Mouse (Mus musculus) midbrain, embryonic 15.5 days (tissue): Measurements from ENCODE around the gene Cadps2. TPM values are rescaled to one million over a fixed set of nuclear protein-coding genes. Genes with fewer than 3 reads are reported as not detected.

ENCODE experiments used
- ATAC-seq: fragments of 200-750 bp; cut with Nextera tagmentation; replicated peaks from 2 replicates; pipeline ENCODE4 v1.8.0; 2017; ENCODE audit warnings: moderate TSS enrichment
- H3K27ac ChIP-seq: fragments of 300-500 bp; sonication (generic); 2 replicates; pipeline ENCODE4 v1.5.1; 2015; ENCODE audit warnings: mild to moderate bottlenecking, inconsistent platforms
- H3K27me3 ChIP-seq: fragments of 300-500 bp; sonication (generic); replicated peaks from 2 replicates; pipeline ENCODE4 v1.6.1; 2015; ENCODE audit warnings: inconsistent platforms
- H3K36me3 ChIP-seq: fragments of 300-500 bp; sonication (generic); replicated peaks from 2 replicates; pipeline ENCODE4 v1.6.1; 2015; ENCODE audit warnings: inconsistent platforms
- H3K4me1 ChIP-seq: fragments of 300-500 bp; sonication (generic); 2 replicates; pipeline ENCODE4 v1.6.1; 2015; ENCODE audit warnings: inconsistent platforms
- H3K4me2 ChIP-seq: fragments of 300-500 bp; sonication (generic); 2 replicates; pipeline ENCODE4 v1.6.1; 2015; ENCODE audit warnings: inconsistent platforms, mild to moderate bottlenecking, moderate library complexity
- H3K4me3 ChIP-seq: fragments of 300-500 bp; sonication (generic); 2 replicates; pipeline ENCODE4 v1.5.1; 2015; ENCODE audit warnings: mild to moderate bottlenecking, inconsistent platforms
- H3K9ac ChIP-seq: fragments of 300-500 bp; sonication (generic); 2 replicates; pipeline ENCODE4 v1.6.1; 2015; ENCODE audit warnings: mild to moderate bottlenecking, inconsistent platforms
- H3K9me3 ChIP-seq: fragments of 300-500 bp; sonication (generic); 2 replicates; pipeline ENCODE4 v1.6.1; 2016; ENCODE audit warnings: inconsistent platforms
- WGBS: fragments of 180-500 bp; shearing (Covaris S2); methylation state at CpG from one replicate; pipeline ENCODE4 v1.1.7; 2015; ENCODE audit warnings: mixed read lengths; 5-methylcytosine and 5-hydroxymethylcytosine counted together
- polyA plus RNA-seq: library from polyadenylated mRNA; unstranded; fragments of >200 nt; fragmentation: Nextera tagmentation; extraction: Ambion mirVana; gene quantifications from 2 replicates; pipeline ENCODE4 v1.2.1, GENCODE M21; 2015

Cadps2 gene
- polyA plus RNA-seq, 1 experiment from 2014 or later, result 7.9 TPM

DNA sequence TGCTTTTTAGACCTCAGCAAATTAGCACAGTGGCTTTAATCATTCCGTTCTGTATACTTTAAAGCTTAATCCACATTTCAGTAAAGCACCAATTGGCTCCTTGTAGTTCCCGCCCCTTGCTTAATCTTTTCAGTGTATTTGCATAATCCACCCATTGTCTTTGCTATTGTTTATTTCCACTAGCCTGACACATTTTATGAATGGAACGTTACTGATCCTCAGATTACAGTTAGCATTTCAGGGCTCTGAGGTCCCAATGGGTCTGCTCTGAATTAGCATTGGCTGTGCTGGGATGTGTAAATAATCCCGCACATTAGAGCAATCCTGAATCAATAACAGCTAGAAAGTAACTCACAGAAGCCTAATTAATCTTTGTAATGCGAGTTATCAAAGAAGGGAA, 452.5 kb downstream of the Cadps2 start:
- no peak overlapping the region for H3K4me3 ChIP-seq
- WGBS, result 15% methylated on average over 5 of the region's 5 CpGs
- H3K9me3 ChIP-seq, result no peaks in the 10 kb centered on the region
- no peak for ATAC-seq
- H3K4me1 ChIP-seq, result peaks cover 14% of the 10 kb centered on the region
- H3K27me3 ChIP-seq, result peaks cover 30% of the 10 kb centered on the region
- no peak overlapping the region for H3K27ac ChIP-seq
- H3K9ac ChIP-seq, result no peak overlapping the region
- no peaks in the 10 kb centered on the region for H3K36me3 ChIP-seq
- no peak overlapping the region for H3K4me2 ChIP-seq

DNA sequence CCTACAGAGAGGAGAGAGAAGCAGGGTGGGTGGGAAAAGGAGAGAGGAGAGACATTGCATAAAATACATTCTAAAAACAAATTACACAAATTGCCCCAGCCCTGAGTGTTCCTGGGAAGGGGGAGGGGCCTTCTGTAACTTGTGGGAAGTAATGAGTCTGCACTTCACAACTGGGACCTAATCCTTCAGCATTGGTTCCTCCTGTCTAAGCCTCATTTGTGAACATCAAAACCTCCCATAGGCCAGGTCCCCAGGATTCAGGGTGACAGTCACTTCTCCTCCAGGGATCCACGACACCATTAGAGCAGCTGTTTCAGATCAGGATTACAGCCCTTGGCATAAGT, 456.2 kb downstream of the Cadps2 start:
- 16% methylated on average over 1 of the region's 1 CpGs for WGBS
- Histone ChIP-seq H3K9me3 (no peaks in the 10 kb centered on the region), H3K9ac (no peak overlapping the region), H3K4me3 (no peak overlapping the region), H3K4me1 (peaks cover 14% of the 10 kb centered on the region), H3K36me3 (no peaks in the 10 kb centered on the region), H3K4me2 (peak overlapping the region; percentile 38), H3K27ac (no peak overlapping the region), H3K27me3 (peaks cover 18% of the 10 kb centered on the region)
- ATAC-seq, result peak; percentile 62

DNA sequence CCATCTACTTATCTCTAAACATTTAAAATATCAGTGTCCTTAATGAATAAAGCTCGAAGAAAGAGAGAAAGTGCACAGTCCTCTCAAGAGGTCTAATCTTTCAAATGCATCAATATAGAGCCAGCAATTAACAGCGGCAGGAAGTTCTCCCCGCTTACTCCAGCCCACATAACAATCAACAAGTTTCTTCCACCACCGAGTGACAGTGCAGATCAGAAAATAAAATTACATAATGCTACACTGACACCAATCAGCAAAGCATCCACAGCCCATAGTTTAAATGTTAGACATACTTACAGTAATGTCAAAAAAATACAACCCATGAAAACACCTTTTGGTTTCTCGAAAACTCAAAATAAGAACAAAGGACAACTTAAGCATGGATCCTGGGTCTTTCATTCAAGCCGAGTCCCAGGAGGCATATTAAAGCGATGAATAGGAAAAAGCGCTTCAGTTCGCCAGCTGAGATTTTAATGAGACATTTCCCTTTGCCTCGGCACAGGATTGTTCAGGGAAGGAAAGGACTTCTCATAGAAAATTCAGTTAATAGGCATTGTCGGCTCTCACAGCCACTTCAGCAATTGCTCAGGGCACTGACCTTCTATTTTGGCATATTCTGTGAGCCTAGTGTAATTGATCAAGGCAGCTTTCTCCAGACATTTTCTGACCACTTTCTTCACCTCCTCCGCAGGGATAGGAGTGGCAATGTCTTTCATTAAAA, 456.8 kb downstream of the Cadps2 start:
- peaks cover 14% of the 10 kb centered on the region for H3K4me1 ChIP-seq
- H3K27me3 ChIP-seq, result peaks cover 16% of the 10 kb centered on the region
- H3K4me2 ChIP-seq, result peak overlapping the region; percentile 38
- 6% methylated on average over 12 of the region's 12 CpGs for WGBS
- ATAC-seq, result peak; percentile 80
- no peaks in the 10 kb centered on the region for H3K9me3 ChIP-seq
- H3K9ac ChIP-seq, result no peak overlapping the region
- no peak overlapping the region for H3K4me3 ChIP-seq
- no peaks in the 10 kb centered on the region for H3K36me3 ChIP-seq
- no peak overlapping the region for H3K27ac ChIP-seq

DNA sequence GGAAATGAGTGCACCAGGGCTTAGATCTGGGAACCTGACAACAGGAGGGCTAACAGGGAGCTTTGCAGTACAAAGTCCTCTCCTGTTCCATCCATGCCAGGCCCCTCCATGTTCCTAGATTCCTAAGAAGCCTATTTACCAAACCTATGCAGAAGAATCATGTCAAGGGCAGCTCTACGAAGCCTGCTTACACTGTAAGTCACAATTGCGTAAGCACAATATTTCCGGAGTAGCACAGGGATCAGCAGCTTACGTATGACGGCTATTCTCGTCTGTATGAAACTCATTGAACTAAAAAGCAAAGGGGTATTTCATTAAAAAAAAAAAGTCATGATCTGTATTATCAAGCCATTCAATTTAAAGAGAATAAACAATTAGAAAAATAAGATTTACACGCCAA, 462.9 kb downstream of the Cadps2 start:
- no peaks in the 10 kb centered on the region for H3K4me1 ChIP-seq
- no peaks in the 10 kb centered on the region for H3K36me3 ChIP-seq
- WGBS, result 96% methylated on average over 7 of the region's 7 CpGs
- H3K27ac ChIP-seq, result no peak overlapping the region
- no peak overlapping the region for H3K9ac ChIP-seq
- no peak overlapping the region for H3K4me2 ChIP-seq
- no peaks in the 10 kb centered on the region; the same call in 1 of the 2 replicates for H3K27me3 ChIP-seq
- no peak overlapping the region for H3K4me3 ChIP-seq
- ATAC-seq, result no peak
- H3K9me3 ChIP-seq, result no peaks in the 10 kb centered on the region

DNA sequence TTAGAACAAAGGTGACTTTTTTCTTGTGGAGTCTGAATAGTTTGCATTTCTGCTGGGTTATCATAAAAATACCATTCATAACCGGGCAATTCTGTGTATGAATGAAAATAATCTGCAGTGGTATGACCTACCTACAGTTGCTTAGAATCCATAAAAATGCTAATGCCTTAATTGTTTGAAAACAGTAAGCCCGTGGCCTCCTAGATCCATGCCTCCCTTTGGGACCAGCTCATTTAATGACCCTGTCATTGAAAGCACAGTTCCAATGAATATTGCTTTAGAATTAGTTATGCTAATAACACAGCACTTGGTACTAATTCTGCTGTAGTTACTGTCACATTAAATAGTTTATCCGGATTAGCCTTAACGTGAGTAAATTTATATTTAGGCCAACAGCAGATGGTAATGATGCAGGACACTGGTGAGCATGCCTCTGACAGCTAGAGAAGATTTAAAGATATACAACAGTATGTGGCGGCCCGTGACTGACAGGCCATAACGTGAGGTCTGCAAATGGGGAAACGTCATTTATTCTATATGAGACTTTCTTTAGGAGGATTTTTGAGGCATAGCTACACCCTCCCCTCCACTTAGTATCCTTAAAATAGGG, 477.3 kb downstream of the Cadps2 start:
- no peak overlapping the region for H3K4me2 ChIP-seq
- WGBS, result 45% methylated on average over 8 of the region's 8 CpGs
- no peaks in the 10 kb centered on the region for H3K9me3 ChIP-seq
- ATAC-seq, result no peak
- H3K4me3 ChIP-seq, result no peak overlapping the region
- no peaks in the 10 kb centered on the region for H3K27me3 ChIP-seq
- H3K27ac ChIP-seq, result no peak overlapping the region
- no peak overlapping the region for H3K9ac ChIP-seq
- no peaks in the 10 kb centered on the region; the same call in 1 of the 2 replicates for H3K4me1 ChIP-seq
- no peaks in the 10 kb centered on the region for H3K36me3 ChIP-seq

DNA sequence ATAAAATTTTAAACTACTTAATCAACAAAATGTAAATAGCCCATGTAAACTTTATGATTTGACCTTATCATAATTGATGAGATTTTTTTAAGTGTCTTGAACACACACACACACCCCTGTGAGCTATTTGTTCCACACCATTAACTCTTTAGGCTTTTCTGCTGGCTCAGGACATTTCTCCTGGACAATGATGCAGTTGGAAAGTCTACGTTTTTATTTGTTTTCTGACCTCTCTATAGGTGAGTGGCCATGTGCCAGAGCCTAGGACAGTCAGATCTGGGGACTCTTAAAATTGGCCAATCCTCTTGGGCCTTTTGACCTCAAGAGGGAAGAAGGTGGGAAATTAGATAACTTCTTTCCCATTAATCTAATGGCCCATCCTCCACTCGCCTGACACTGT, 478.6 kb downstream of the Cadps2 start:
- 64% methylated on average over 2 of the region's 2 CpGs for WGBS

DNA sequence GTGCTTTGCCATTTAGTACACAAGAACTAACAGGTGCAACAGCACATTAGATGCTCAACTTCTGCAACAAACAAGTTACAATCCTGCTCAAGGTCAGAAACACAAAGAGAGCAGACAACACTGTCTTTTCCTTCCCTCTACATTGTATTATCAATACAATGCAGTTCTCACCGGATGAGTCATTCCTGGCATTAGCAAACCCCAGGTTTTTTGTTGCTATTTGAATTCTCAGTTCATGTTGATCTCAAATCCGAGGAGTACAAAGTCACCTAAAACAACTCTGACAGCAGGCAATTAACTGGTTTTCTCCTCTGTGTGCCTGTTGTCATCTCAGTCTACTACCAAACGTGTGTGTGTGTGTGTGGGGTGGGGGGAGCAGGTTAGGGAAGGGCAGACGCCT, 483.1 kb downstream of the Cadps2 start:
- ATAC-seq, result no peak
- no peak overlapping the region for H3K4me3 ChIP-seq
- no peaks in the 10 kb centered on the region for H3K9me3 ChIP-seq
- peaks cover 3% of the 10 kb centered on the region; the same call in 1 of the 2 replicates for H3K4me1 ChIP-seq
- no peak overlapping the region for H3K27ac ChIP-seq
- H3K9ac ChIP-seq, result no peak overlapping the region
- 32% methylated on average over 4 of the region's 4 CpGs for WGBS
- H3K36me3 ChIP-seq, result no peaks in the 10 kb centered on the region
- H3K4me2 ChIP-seq, result no peak overlapping the region
- H3K27me3 ChIP-seq, result no peaks in the 10 kb centered on the region

More for the DNA sequence above, 478.6 kb downstream of the Cadps2 start:
- Histone ChIP-seq H3K9me3 (no peaks in the 10 kb centered on the region), H3K4me1 (no peaks in the 10 kb centered on the region; the same call in 1 of the 2 replicates), H3K9ac (no peak overlapping the region), H3K36me3 (no peaks in the 10 kb centered on the region), H3K27ac (no peak overlapping the region), H3K4me2 (no peak overlapping the region), H3K4me3 (no peak overlapping the region), H3K27me3 (no peaks in the 10 kb centered on the region)
- no peak for ATAC-seq

DNA sequence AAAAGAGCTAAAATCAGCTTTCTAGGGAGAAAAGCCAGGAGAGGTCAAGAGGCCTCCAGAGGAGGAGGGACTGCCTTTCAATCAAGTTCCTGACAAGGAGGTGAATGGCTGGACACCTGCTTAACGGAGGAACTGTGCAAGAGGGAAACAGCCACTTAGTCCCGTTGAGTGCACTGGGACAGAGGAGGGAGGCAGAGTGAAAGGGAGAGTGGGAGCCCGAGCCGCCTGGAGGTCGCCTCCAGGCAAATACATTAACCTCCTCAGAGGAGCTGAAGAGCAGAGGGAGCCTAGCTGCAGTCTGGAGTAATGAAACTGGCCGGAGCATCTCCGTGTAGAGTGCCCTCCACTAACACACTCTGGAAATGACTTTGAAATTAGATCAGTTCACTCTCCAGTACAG, 485.7 kb downstream of the Cadps2 start:
- WGBS, result 6% methylated on average over 7 of the region's 7 CpGs

DNA sequence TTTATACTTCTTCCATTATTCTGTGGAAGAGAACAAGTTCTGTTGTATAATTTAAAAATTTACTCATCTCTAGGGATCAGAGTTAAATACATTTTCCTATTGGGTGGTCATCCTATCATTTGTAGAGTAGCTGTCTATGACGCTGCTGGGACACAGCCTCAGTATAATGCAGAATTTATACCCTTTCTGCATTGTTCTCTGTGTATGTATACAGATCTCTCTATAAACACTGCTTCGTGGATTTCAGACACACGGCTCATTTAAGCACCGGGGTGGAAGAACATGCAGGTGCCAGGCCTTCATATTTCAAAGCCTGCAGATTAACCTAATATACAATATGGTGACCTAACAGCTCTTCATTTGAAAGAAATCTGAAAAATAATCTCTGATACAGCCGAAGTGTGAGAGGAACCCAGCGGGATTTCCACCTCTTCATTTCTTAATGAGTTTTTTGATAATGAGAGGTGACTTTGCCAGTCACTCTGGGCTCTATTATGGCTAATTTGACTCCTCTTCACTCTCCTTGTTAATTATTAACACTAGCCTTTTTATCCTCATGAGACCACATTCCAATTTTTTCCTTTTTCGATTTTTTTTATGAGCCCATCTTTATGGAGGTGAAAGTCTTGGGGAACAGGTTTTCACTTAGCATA, 501.7 kb downstream of the Cadps2 start:
- peak; percentile 48 for ATAC-seq
- no peaks in the 10 kb centered on the region for H3K27me3 ChIP-seq

More for the DNA sequence above, 485.7 kb downstream of the Cadps2 start:
- no peaks in the 10 kb centered on the region for H3K9me3 ChIP-seq
- H3K4me1 ChIP-seq, result peaks cover 3% of the 10 kb centered on the region; the same call in 1 of the 2 replicates
- ATAC-seq, result peak; percentile 87
- H3K27ac ChIP-seq, result no peak overlapping the region
- no peak overlapping the region for H3K9ac ChIP-seq
- no peak overlapping the region for H3K4me2 ChIP-seq
- H3K27me3 ChIP-seq, result no peaks in the 10 kb centered on the region
- no peaks in the 10 kb centered on the region for H3K36me3 ChIP-seq
- no peak overlapping the region for H3K4me3 ChIP-seq

DNA sequence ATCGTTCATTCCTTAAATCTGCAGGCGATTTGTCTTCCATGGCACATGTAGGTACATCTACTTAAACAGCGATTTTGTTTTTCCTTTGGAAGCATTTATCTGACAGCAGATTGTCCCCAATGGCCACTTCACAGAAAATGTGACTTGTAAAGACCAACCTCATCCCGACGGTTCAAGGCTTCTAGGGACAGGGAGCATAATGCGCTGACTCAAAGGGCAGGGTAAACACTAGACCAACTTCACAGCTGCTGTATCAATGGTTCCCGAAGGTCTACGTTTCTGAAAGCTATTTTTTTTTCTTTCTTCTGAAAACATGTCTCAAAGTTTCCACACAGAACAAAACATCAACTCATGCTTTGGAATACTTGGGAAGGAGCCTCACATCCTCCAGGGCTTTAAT, 524.3 kb downstream of the Cadps2 start:
- Histone ChIP-seq H3K9ac (no peak overlapping the region), H3K4me3 (no peak overlapping the region), H3K27ac (no peak overlapping the region), H3K9me3 (no peaks in the 10 kb centered on the region), H3K27me3 (0 out of 2 replicates have a peak, but pooled peaks cover 2% of the 10 kb centered on the region), H3K4me1 (no peaks in the 10 kb centered on the region), H3K36me3 (no peaks in the 10 kb centered on the region), H3K4me2 (no peak overlapping the region)
- ATAC-seq, result no peak
- 60% methylated on average over 8 of the region's 8 CpGs for WGBS

More for the DNA sequence above, 501.7 kb downstream of the Cadps2 start:
- H3K9ac ChIP-seq, result no peak overlapping the region
- no peaks in the 10 kb centered on the region for H3K9me3 ChIP-seq
- no peak overlapping the region for H3K4me3 ChIP-seq
- H3K27ac ChIP-seq, result no peak overlapping the region
- 51% methylated on average over 7 of the region's 7 CpGs for WGBS
- no peaks in the 10 kb centered on the region for H3K36me3 ChIP-seq
- 0 out of 2 replicates have a peak, but pooled peaks cover 3% of the 10 kb centered on the region for H3K4me1 ChIP-seq
- no peak overlapping the region for H3K4me2 ChIP-seq

DNA sequence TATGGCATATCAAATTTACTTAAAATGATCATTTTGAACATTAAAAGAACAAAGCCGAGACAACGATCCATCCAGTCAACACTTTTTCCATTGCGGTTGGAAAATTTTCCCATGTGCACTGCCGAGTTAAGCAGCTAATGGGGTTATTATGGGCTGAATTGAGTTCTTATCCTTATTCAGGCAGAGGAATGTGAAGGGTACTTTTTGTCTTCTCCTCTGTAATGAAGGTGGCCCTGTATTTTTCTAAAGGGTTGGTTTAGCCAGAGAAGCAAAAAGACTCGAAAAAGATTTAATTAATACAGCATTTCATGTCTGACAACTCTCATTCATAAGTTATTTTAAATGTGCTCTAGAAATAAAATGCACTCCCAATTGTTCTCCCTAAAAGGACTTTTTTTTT, 524.9 kb downstream of the Cadps2 start:
- Histone ChIP-seq H3K9me3 (no peaks in the 10 kb centered on the region), H3K4me3 (no peak overlapping the region), H3K4me1 (no peaks in the 10 kb centered on the region), H3K27ac (no peak overlapping the region), H3K4me2 (no peak overlapping the region), H3K9ac (no peak overlapping the region), H3K36me3 (no peaks in the 10 kb centered on the region), H3K27me3 (0 out of 2 replicates have a peak, but pooled peaks cover 3% of the 10 kb centered on the region)
- no peak for ATAC-seq
- WGBS, result 26% methylated on average over 5 of the region's 5 CpGs

DNA sequence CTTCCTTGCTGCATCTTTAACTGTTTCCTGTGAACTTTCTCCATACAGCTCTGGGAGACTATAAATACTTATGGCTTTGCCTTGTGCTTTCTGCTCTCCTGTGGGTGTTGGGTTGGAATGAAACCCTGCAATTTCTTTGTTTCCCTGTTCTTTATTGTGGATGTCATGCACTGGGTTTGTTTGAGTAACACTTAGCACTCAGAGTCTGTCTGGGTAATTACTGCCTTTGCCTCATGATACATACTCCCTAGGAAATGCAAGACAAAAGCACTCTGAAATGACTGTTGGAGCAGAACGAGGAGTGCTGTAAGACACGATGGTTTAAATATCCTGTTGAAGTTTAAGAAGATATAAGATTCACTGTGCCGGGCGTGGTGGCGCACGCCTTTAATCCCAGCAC, 533.2 kb downstream of the Cadps2 start:
- Histone ChIP-seq H3K9me3 (no peaks in the 10 kb centered on the region), H3K4me3 (no peak overlapping the region), H3K4me2 (no peak overlapping the region), H3K27me3 (0 out of 2 replicates have a peak, but pooled peaks cover 3% of the 10 kb centered on the region), H3K27ac (no peak overlapping the region), H3K4me1 (no peaks in the 10 kb centered on the region), H3K9ac (no peak overlapping the region), H3K36me3 (no peaks in the 10 kb centered on the region)
- 87% methylated on average over 6 of the region's 6 CpGs for WGBS
- ATAC-seq, result no peak
